Comparison of ENCODE assay signal across 10 mouse cellular contexts in the genomic region with DNA sequence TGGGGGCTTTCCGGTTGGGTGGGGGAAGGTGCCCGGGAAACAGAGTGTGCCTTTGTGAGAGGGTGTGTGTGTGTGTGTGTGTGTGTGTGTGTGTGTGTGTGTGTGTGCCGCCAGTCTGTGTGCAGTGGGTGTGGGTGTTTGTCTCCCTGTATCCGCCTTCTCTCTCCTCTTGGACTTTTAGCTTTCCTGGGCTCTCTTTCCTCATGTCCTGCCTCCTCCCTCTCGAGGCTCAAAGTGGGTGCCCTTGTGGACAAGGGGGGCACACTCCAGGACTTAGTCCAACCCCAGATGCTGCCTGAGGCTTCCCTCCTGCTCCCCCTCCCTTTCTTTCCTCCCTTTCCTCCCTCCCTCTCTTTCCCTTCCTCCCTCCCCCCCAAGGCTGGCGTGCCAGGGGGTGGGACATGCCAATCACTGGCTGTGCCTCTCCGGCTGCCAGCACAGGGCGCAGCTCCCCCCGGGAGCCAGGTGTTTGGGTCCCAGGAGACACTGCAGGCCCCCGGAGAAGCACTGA. TPM values are rescaled to one million over a fixed set of nuclear protein-coding genes. Genes with fewer than 3 reads are reported as not detected.
DNase-seq lines count a peak whose midpoint lies in the region; ATAC-seq and TF ChIP-seq lines count a peak whose summit lies in the region.
"Had no signal": no experiment of that assay in that cellular context is flagged by ENCODE, and none has a peak within 500 bp of the region (broad histone marks: within the 10 kb centered on the region; RNA-seq: fewer than 3 reads in every experiment).

No protein-coding gene starts in this region.

- ATAC-seq in hindbrain, embryonic 11.5 days (ENCODE audit: low FRiP score), result 0 out of 2 replicates have a peak, but pooled peaks have one; percentile 8
- peak; percentile 21; the same call in 1 of the 2 replicates for ATAC-seq in embryonic facial prominence, embryonic 15.5 days (ENCODE audit: insufficient number of reproducible peaks, low FRiP score, low TSS enrichment, low read depth)
- ATAC-seq in neural tube, embryonic 15.5 days (ENCODE audit: low FRiP score), result no peak

- H3K9ac ChIP-seq in hindbrain, embryonic 11.5 days (ENCODE audit: low read depth, low read length), result no peak overlapping the region
- H3K9ac ChIP-seq in embryonic facial prominence, embryonic 15.5 days, result no peak overlapping the region
- H3K9ac ChIP-seq in neural tube, embryonic 15.5 days (replicated peaks), result no peak overlapping the region

- no peaks in the 10 kb centered on the region for H3K36me3 ChIP-seq in hindbrain, embryonic 11.5 days (ENCODE audit: control insufficient read depth, insufficient read depth, low read length)
- H3K36me3 ChIP-seq in hindbrain, embryonic 10.5 days, result no peaks in the 10 kb centered on the region
- H3K36me3 ChIP-seq in embryonic facial prominence, embryonic 15.5 days, result no peaks in the 10 kb centered on the region
- no peaks in the 10 kb centered on the region for H3K36me3 ChIP-seq in neural tube, embryonic 15.5 days

- no peak overlapping the region for H3K4me2 ChIP-seq in hindbrain, embryonic 11.5 days (replicated peaks; ENCODE audit: low read depth, low read length)
- H3K4me2 ChIP-seq in embryonic facial prominence, embryonic 15.5 days (replicated peaks), result peak overlapping the region; percentile 43
- peak overlapping the region; percentile 17; the same call in 1 of the 2 replicates for H3K4me2 ChIP-seq in neural tube, embryonic 15.5 days

- no peak for DNase-seq in hindbrain, embryonic 11.5 days (ENCODE audit: low spot score)
- DNase-seq in hindbrain, embryonic 10.5 days (ENCODE audit: low spot score), result no peak
- peak; percentile 80 to 88 for DNase-seq in layer of hippocampus, adult 2 months (ENCODE audit: low spot score in 2 of 2)
- no peak for DNase-seq in MN1 (ENCODE audit: low spot score)
- no peak for DNase-seq in lung, postnatal 36 days
- no peak for DNase-seq in heart, postnatal 25 days (ENCODE audit: low spot score)
- DNase-seq: thymus, postnatal 36 days had no signal

- no peaks in the 10 kb centered on the region for H3K4me1 ChIP-seq in hindbrain, embryonic 11.5 days (replicated peaks; ENCODE audit: control insufficient read depth, insufficient read depth, low read length)
- peaks cover 34% of the 10 kb centered on the region for H3K4me1 ChIP-seq in hindbrain, embryonic 10.5 days (replicated peaks)
- H3K4me1 ChIP-seq in embryonic facial prominence, embryonic 15.5 days, result peaks cover 26% of the 10 kb centered on the region
- H3K4me1 ChIP-seq in neural tube, embryonic 15.5 days, result peaks cover 14% of the 10 kb centered on the region

- WGBS in hindbrain, embryonic 11.5 days, result 44% methylated on average over 9 of the region's 10 CpGs
- 48% methylated on average over 10 of the region's 10 CpGs for WGBS in hindbrain, embryonic 10.5 days
- WGBS in embryonic facial prominence, embryonic 15.5 days, result 22% methylated on average over 10 of the region's 10 CpGs
- WGBS in neural tube, embryonic 15.5 days, result 50% methylated on average over 9 of the region's 10 CpGs

- TF ChIP-seq CTCF in layer of hippocampus, adult 2 months (conservative IDR thresholded peaks at IDR 0.05), result no peak

- no peak overlapping the region for H3K27ac ChIP-seq in hindbrain, embryonic 11.5 days (ENCODE audit: low read depth, low read length)
- H3K27ac ChIP-seq in hindbrain, embryonic 10.5 days, result no peak overlapping the region
- no peak overlapping the region for H3K27ac ChIP-seq in embryonic facial prominence, embryonic 15.5 days (replicated peaks)
- H3K27ac ChIP-seq in layer of hippocampus, adult 2 months, result peak overlapping the region; percentile 98
- no peak overlapping the region for H3K27ac ChIP-seq in neural tube, embryonic 15.5 days (replicated peaks)

- no peak overlapping the region for H3K4me3 ChIP-seq in hindbrain, embryonic 11.5 days (ENCODE audit: low read depth, low read length)
- H3K4me3 ChIP-seq in hindbrain, embryonic 10.5 days, result no peak overlapping the region
- peak overlapping the region; percentile 22 for H3K4me3 ChIP-seq in embryonic facial prominence, embryonic 15.5 days (replicated peaks)
- H3K4me3 ChIP-seq in layer of hippocampus, adult 2 months, result peak overlapping the region; percentile 73
- no peak overlapping the region for H3K4me3 ChIP-seq in neural tube, embryonic 15.5 days (replicated peaks)

- H3K27me3 ChIP-seq in hindbrain, embryonic 11.5 days (ENCODE audit: control insufficient read depth, insufficient read depth, low read length), result peaks cover 5% of the 10 kb centered on the region; the same call in 1 of the 2 replicates
- peaks cover 38% of the 10 kb centered on the region for H3K27me3 ChIP-seq in hindbrain, embryonic 10.5 days (ENCODE audit: insufficient read depth, poor library complexity, severe bottlenecking)
- H3K27me3 ChIP-seq in embryonic facial prominence, embryonic 15.5 days, result 0 out of 2 replicates have a peak, but pooled peaks cover 2% of the 10 kb centered on the region
- no peaks in the 10 kb centered on the region; the same call in 1 of the 2 replicates for H3K27me3 ChIP-seq in neural tube, embryonic 15.5 days (replicated peaks)

- no peaks in the 10 kb centered on the region for H3K9me3 ChIP-seq in hindbrain, embryonic 11.5 days (ENCODE audit: control insufficient read depth, low read length)
- H3K9me3 ChIP-seq in hindbrain, embryonic 10.5 days, result no peaks in the 10 kb centered on the region
- H3K9me3 ChIP-seq in embryonic facial prominence, embryonic 15.5 days (replicated peaks), result no peaks in the 10 kb centered on the region
- no peaks in the 10 kb centered on the region for H3K9me3 ChIP-seq in neural tube, embryonic 15.5 days (replicated peaks)

- intact Hi-C loops in heart, postnatal 25 days (cut with DNase I), result loop anchor here (2.0 kb wide), 1 partner anchor 19 kb away; no protein-coding TSS in a partner anchor

RNA-seq across cellular contexts. Expression of a gene that starts 0.4 kb away (rescaled TPM):
- polyA plus RNA-seq in hindbrain, embryonic 11.5 days (2014; fragmentation: Nextera tagmentation; extraction: Ambion mirVana), result 0.13 and 0.20 TPM in 2 replicates
- polyA plus RNA-seq in hindbrain, embryonic 10.5 days (2016; fragmentation: Nextera tagmentation; extraction: Ambion mirVana), result 0.05 TPM in 2 replicates
- polyA plus RNA-seq in embryonic facial prominence, embryonic 15.5 days (2015; fragmentation: Nextera tagmentation; extraction: Ambion mirVana), result 0.76 and 0.83 TPM in 2 replicates
- 100 to 1,000 TPM; 179 to 190 TPM for total RNA-seq in layer of hippocampus, adult 2 months (2021)
- polyA plus RNA-seq in neural tube, embryonic 15.5 days (2015; fragmentation: Nextera tagmentation; extraction: Ambion mirVana), result 0.35 and 0.70 TPM in 2 replicates
- total RNA-seq in heart, postnatal 25 days (2021), result not detected
- polyA plus RNA-seq: heart, postnatal 0 days had no signal

RNA-seq across cellular contexts. Expression of a gene that starts 46.1 kb away (rescaled TPM):
- polyA plus RNA-seq in hindbrain, embryonic 11.5 days (2014; fragmentation: Nextera tagmentation; extraction: Ambion mirVana), result 0.77 and 0.88 TPM in 2 replicates
- polyA plus RNA-seq in hindbrain, embryonic 10.5 days (2016; fragmentation: Nextera tagmentation; extraction: Ambion mirVana), result 0.14 and 0.16 TPM in 2 replicates
- polyA plus RNA-seq in embryonic facial prominence, embryonic 15.5 days (2015; fragmentation: Nextera tagmentation; extraction: Ambion mirVana), result 0.05 and 0.13 TPM in 2 replicates
- total RNA-seq in layer of hippocampus, adult 2 months (2021), result 1 to 10 TPM; 2.2 to 2.8 TPM
- 0.82 and 1.8 TPM in 2 replicates for polyA plus RNA-seq in neural tube, embryonic 15.5 days (2015; fragmentation: Nextera tagmentation; extraction: Ambion mirVana)
- total RNA-seq in heart, postnatal 25 days (2021), result not detected
- polyA plus RNA-seq: heart, postnatal 0 days had no signal

RNA-seq across cellular contexts. Expression of a gene that starts 59.2 kb away (rescaled TPM):
- polyA plus RNA-seq in hindbrain, embryonic 11.5 days (2014; fragmentation: Nextera tagmentation; extraction: Ambion mirVana), result 123 and 136 TPM in 2 replicates
- 128 and 146 TPM in 2 replicates for polyA plus RNA-seq in hindbrain, embryonic 10.5 days (2016; fragmentation: Nextera tagmentation; extraction: Ambion mirVana)
- polyA plus RNA-seq in embryonic facial prominence, embryonic 15.5 days (2015; fragmentation: Nextera tagmentation; extraction: Ambion mirVana), result 122 and 128 TPM in 2 replicates
- 100 to 1,000 TPM; 149 to 151 TPM for total RNA-seq in layer of hippocampus, adult 2 months (2021)
- 158 and 159 TPM in 2 replicates for polyA plus RNA-seq in neural tube, embryonic 15.5 days (2015; fragmentation: Nextera tagmentation; extraction: Ambion mirVana)
- 10 to 100 TPM; 36.1 to 38.0 TPM for total RNA-seq in heart, postnatal 25 days (2021)

Comparison
In these comparisons a context has a peak if more than half of its experiments do, and no peak if none do; other contexts are left out.
1. DNase-seq: peak in layer of hippocampus, adult 2 months (2 of 2); none in hindbrain, embryonic 11.5 days (single experiment), hindbrain, embryonic 10.5 days (single experiment), MN1 (single experiment), lung, postnatal 36 days (single experiment) and heart, postnatal 25 days (single experiment).
2. H3K4me3 ChIP-seq: peak in embryonic facial prominence, embryonic 15.5 days (single experiment) and layer of hippocampus, adult 2 months (single experiment); none in hindbrain, embryonic 11.5 days (single experiment), hindbrain, embryonic 10.5 days (single experiment) and neural tube, embryonic 15.5 days (single experiment).